Mouse (Mus musculus) spleen, postnatal 10 days (tissue): ENCODE data around the gene Fam168a.
"Not testable (repeated sequence)": the region's sequence is repeated elsewhere in the genome, so short reads cannot be mapped to it uniquely, and the experiment has no call there.

ENCODE experiments used
- DNase-seq, 2 experiments: peaks; one replicate each; pipeline ENCODE4 v3.0.0; 2021 to 2022; ENCODE audit warnings: low spot score in 2 of 2

Fam168a gene

DNA sequence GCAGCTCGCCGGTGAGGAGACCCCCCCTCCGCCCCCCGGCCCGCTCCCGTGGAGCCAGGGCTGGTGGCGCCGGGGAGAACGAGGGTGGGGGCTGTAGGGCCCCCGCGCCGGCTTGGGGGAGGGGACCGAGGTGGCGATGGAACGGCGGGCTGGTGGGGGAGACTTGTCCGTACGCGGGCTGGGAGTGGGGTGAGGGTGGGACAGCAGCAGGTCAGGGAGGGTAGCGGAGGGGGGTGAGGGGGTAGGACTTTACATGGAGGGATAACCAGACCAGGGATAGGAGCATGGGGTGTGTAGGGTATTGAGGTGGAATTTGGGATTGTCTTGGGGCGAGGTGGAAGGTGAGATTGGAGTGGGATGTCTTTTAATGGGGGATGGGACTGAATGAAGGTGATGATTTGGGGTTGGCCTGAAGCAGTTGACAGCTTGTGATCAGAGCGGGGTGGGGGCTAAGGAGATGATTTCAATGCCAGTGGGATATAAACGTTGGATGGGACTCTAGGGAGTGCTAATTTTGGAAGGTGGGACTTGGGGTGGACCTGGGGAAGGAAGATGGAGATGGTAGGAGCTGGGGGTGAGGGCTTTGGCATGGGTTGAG is 547 bp downstream of the Fam168a start:
- peak in 1 of 2 experiments; percentile 16 for DNase-seq

GRCm38 (mm10) chr7:100718741-100719140 is 12.3 kb downstream of the Fam168a start:
- DNase-seq: no peak

GRCm38 (mm10) chr7:100722268-100722667 is 15.8 kb downstream of the Fam168a start:
- no peak for DNase-seq

- DNase-seq: no peak
Measured at GRCm38 (mm10) chr7:100723453-100724294, 17.2 kb downstream of the Fam168a start.

DNA sequence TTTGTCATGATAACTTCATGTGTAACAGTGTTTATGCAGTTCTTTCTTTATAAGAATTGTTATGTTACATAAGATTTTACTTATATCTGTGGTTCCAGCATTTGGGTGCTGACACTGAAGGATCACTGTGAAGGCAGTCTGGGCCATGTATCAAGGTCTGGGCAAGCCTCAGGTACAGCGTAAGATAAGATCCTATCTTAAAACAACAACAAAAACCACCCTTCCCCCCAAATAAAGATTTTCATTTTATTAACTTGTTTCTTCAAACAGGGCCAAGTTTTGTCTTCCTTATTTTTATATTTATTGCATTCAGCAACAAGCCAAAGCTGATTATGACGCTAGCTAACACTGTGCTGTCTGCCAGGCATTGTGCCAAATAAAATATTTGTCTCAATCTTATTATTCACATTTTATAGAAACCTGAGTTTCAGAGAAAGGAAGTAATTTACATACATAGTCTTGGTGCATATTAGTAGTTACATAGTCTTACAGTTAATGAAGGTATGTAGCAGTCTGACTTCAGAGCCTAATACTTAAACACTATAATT is 21.2 kb downstream of the Fam168a start:
- DNase-seq: no peak

GRCm38 (mm10) chr7:100729778-100730177 is 23.3 kb downstream of the Fam168a start:
- DNase-seq: no peak

DNA sequence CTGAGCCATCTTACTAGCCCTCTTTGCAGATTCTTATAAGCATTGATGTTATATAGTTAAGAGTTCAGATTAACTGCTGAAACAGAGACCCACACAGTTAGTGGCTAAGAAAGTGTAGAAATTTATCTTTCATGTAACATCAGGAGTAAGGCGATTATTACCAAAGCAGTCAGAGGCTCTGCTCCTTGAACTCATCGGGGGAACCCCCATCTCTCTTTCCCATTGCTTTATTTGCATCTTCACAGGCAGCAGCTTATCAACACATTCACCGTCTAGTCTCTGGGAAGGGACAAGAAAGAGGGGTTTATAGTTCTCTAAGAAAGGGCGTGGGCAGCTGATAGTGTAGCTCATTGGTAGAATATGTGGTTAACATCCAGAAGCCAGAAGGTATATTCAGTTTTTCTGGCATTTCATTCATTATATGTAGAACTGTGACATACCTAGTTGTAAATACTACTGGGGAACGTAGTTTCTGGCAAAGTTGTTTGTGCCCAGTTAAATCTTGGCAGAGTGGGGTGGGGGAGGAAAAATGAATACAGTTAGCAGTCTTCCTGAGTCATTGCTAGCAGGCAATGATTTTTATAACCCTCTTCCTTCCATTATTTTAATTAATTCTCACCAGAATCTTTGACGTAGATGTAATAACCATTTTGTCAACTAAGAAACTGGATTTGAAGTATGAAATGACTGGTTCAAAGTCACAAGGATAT is 26.1 kb downstream of the Fam168a start:
- no peak for DNase-seq

DNA sequence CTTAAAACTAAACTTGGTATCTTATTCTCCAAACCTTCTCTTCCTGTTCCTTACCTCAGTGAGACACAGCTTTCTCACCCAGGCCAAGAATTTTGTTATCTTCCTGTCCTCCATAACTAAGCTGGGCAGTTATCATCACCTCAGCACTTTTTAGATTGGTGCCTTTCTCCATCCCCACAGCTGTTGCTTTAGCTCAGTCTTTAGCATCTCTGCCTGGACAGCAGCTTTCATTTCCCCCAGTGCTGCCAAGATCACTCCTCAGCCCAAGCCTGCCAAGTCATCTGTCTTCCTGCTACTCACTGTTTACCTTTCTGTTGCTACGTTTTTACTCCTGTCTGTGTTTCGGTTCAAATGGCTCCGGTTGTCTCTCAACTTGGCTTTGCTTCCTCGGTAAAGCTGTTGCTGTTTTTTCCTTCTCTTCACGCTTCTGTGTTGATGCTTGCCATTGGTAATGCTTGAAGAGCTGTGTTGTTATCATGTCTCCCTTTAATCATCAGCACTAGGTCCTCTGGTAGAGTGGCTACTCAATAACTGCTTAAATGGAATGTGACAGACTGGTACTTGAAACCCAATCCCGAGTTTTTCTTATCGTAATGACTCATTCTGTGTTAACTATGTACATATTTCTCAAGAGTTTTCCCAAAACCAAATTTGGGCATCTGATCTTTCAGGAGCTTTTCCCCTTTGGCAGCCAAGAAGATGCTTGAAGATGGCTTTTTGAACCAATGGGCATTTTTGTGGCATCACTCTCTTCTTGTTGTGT is 26.8 kb downstream of the Fam168a start:
- no peak for DNase-seq

- DNase-seq: no peak
Measured at GRCm38 (mm10) chr7:100734201-100734600, 27.8 kb downstream of the Fam168a start.

GRCm38 (mm10) chr7:100734905-100735304 is 28.5 kb downstream of the Fam168a start:
- not testable (repeated sequence) for DNase-seq

GRCm38 (mm10) chr7:100736131-100736530 is 29.7 kb downstream of the Fam168a start:
- DNase-seq: no peak

DNA sequence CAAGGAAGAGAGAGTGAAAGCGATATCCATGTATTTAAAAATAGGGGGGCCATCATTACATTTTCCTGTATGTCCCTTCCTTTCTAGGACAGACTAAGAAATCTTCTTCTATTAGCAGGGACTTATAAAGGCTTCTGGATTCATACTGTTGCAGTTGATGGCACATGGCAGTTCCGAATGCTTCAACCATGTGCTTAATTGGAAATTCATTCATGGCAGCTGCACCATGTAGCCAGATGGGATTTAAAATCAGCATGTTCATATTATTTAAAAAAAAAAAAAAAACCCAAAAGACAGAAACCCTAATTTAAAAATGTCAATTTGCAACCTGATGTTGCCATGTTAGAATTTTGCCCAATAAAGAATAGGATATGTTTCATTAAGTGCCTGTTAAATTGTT is 37.9 kb downstream of the Fam168a start:
- no peak for DNase-seq

DNA sequence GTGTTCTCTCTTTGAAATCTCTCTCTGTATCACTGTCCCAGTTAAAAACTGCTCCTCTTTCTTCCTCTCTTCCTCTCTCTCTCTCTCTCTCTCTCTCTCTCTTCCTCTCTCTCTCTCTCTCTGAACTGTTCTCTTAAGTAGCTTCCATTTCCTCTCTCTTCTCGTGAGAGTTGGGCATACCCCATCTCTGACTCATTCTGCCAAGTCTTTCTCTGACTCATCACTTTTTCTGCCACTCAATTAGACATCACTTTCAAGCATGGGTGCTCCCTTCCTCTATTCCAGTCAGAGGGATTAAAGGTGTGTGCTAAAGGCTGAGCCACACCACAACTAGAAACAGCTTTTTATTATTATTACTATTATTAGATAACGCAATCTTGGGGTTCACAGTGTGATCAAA is 43.7 kb downstream of the Fam168a start:
- no peak for DNase-seq

DNA sequence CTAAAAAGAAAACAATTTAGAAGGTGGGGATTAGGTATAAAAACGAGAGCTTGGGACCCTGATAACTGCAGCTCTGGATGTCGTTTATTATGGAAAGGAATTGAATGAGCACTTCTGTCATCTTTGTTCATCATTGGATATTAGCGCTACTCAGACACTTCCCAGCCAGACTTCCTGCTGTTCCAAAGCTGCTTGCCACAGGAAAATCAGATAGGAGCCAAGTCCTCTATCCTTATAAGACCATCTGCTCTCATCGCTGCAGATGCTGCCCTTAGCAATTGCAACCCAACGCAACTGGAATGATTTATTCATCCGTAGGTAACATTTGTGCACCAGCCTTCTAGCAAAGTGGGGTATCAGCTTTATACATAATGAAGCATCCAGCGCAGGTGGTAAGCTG is 52.3 kb downstream of the Fam168a start:
- no peak for DNase-seq

DNA sequence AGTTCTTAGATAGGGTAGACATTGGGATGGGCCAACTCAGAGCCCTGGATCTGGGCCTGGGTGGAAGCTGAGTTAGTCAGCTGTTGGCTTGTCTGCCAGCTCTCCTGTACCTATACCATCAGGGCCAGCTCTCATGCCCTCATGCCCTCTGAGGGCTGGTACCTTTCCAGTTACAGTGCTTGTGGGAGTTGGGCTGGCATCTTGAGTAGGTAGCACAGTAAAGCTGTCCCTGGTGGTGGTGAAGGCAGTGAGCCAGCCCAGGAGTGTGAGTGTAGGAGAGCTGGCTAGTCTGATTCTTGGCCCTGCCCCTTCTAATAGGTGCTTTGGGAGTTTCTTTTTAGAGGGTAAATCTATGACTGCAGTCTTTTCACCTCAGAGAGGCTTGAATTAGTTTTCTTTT is 56.3 kb downstream of the Fam168a start:
- no peak for DNase-seq

DNA sequence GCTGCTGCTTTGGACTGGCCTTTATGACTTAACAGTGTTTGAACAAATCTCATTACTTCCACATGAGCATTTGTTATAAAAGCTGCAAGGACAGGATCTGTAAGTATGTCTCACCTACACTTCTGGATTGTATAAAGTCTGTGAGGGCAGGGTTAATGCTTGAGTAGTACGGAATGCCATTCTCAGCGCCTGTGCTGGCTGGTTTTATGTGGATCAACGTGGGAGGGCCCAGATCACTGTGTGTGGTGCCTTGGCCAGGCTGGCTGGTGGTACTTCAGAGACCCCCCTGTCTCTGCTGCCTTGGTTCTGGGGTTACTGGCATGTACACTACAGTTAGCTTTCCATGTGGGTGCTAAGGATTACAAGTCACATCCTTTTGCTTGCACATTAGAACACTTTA is 61.1 kb downstream of the Fam168a start:
- DNase-seq: no peak

DNA sequence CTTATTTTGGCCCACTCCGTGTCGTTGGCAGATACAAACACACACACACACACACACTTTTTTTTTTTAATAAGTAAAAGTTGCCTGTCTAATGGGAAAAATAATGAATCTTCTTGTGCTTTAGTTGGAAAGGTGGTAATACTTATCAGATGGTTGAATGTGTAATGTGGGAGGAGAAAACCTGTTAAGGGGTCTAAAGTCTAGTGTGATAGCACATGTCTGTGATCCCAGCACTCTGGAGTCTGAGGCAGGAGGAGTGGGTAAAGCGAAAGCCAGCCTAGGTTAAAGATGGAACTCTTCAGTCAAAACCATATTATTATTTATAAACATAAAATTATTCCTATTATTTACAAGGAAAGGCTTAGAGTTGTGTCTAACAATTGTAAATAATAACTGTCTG is 61.6 kb downstream of the Fam168a start:
- DNase-seq: no peak

DNA sequence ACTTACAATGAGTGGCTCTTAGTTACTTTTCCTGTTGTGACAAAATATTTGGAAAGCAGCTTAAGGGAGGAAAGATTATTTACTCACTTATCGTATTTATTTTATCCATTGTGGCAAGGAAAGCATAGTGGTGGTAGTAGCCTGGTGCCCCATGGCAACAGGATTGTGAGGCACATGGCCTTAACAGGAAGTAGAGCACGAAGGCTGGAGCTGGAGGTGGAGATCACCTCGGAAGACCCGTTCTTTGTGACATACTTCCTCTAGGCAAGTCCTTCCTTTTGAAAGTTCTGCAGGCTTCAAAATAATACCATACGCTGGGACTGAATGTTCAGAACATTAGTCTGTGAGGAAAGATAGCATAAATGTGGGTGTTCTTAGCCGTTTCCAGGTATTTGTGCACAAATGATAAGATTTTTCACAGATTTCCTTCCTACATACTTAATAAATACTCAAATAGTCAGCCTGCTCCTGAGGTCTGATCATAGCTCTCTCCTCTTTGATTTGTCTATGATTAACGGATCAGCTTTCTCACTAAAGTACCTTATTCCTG is 63.2 kb downstream of the Fam168a start:
- DNase-seq: no peak

DNA sequence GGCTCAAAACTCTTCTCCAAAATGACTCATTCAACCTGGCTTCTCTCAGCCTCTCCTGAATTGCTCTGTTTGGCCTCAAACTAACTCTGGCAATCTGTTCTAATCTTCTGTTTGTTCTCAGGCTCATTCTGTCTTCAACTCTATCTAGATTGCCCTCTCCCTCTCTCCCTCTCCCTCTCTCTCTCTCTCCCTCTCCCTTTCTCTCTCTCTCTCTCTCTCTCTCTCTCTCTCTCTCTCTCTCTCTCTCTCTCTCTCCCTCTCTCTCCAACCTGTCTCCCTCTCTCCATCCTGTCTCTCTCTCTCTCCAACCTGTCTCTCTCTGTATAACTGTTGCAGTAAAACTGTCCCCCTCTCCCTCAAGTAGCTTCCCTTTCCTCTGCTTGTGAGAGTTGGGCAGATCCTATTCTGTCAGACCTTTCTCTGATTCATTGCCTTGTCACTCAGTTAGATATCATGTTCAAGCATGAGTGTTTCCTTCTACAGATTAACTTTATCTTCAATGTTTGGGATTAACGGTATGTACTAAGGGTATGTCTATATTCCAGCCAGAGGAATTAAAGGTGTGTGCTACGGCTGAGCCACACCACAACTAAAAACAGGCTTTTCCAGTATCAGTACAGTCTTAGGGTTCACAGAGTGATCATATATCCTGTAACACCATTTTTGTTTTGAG is 64.4 kb downstream of the Fam168a start:
- no peak for DNase-seq

- no peak for DNase-seq
Measured at GRCm38 (mm10) chr7:100774189-100774588, 67.8 kb downstream of the Fam168a start.

- no peak for DNase-seq
Measured at GRCm38 (mm10) chr7:100775810-100776209, 69.4 kb downstream of the Fam168a start.
